Mouse (Mus musculus): ENCODE results near the gene Rtn4. TPM values are rescaled to one million over a fixed set of nuclear protein-coding genes. Genes with fewer than 3 reads are reported as not detected.

The Rtn4 gene
- polyA plus RNA-seq, 1 experiment = 773 TPM

DNA sequence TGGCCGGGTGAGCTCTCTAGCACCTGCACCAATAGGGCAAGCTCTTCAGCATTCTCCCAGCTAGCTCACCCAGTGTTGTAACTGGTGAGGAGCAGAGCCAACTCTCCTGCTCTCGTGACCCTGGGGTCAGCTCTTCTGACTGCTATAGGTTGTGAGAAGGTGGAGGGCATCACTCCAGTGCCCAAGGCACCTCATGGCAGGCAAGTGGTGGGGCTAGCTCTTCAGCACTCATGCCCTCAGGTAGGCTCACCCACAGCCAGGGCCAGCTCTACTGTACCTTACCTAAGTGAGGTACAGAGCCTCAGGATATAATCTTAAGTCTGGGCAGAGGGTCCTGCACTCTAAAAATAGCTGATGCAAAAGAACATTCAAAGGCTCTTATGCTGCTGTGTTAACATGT lies 47.0 kb downstream of the Rtn4 start:
- TF ChIP-seq POLR2A (IDR thresholded peaks at IDR 0.05; ENCODE audit: low read depth, low read length) (no peak), CTCF (IDR thresholded peaks at IDR 0.05; ENCODE audit: borderline replicate concordance, insufficient read depth, low read length) (no peak)
- Histone ChIP-seq H3K4me1 (ENCODE audit: control insufficient read depth, insufficient read depth, low read length) (peaks cover 4% of the 10 kb centered on the region), H3K27ac (ENCODE audit: insufficient read depth, low read length) (no peak overlapping the region)

GRCm38 (mm10) chr11:29744760-29745430 lies 52.1 kb downstream of the Rtn4 start:
- no peaks in the 10 kb centered on the region for H3K4me1 ChIP-seq (ENCODE audit: control insufficient read depth, insufficient read depth, low read length)
- no peak overlapping the region for H3K27ac ChIP-seq (ENCODE audit: insufficient read depth, low read length)
- TF ChIP-seq POLR2A (IDR thresholded peaks at IDR 0.05; ENCODE audit: low read depth, low read length) (no peak), CTCF (IDR thresholded peaks at IDR 0.05; ENCODE audit: borderline replicate concordance, insufficient read depth, low read length) (no peak)
- H3K4me3 ChIP-seq (ENCODE audit: insufficient read depth, low read length) = no peak overlapping the region

More for the DNA sequence above, 47.0 kb downstream of the Rtn4 start:
- no peak overlapping the region for H3K4me3 ChIP-seq (ENCODE audit: insufficient read depth, low read length)

GRCm38 (mm10) chr11:29745513-29745912 lies 52.8 kb downstream of the Rtn4 start:
- TF ChIP-seq POLR2A (IDR thresholded peaks at IDR 0.05; ENCODE audit: low read depth, low read length) = no peak
- TF ChIP-seq CTCF (IDR thresholded peaks at IDR 0.05; ENCODE audit: borderline replicate concordance, insufficient read depth, low read length) = no peak
- Histone ChIP-seq H3K4me3 (ENCODE audit: insufficient read depth, low read length) (no peak overlapping the region), H3K27ac (ENCODE audit: insufficient read depth, low read length) (no peak overlapping the region), H3K4me1 (ENCODE audit: control insufficient read depth, insufficient read depth, low read length) (no peaks in the 10 kb centered on the region)

- TF ChIP-seq CTCF (IDR thresholded peaks at IDR 0.05; ENCODE audit: borderline replicate concordance, insufficient read depth, low read length) (no peak), POLR2A (IDR thresholded peaks at IDR 0.05; ENCODE audit: low read depth, low read length) (no peak)
- Histone ChIP-seq H3K27ac (ENCODE audit: insufficient read depth, low read length) (no peak overlapping the region), H3K4me3 (ENCODE audit: insufficient read depth, low read length) (no peak overlapping the region), H3K4me1 (ENCODE audit: control insufficient read depth, insufficient read depth, low read length) (no peaks in the 10 kb centered on the region)
Measured at GRCm38 (mm10) chr11:29746203-29746602, 53.5 kb downstream of the Rtn4 start.

- H3K4me1 ChIP-seq (ENCODE audit: control insufficient read depth, insufficient read depth, low read length) = no peaks in the 10 kb centered on the region
- no peak overlapping the region for H3K27ac ChIP-seq (ENCODE audit: insufficient read depth, low read length)
- no peak overlapping the region for H3K4me3 ChIP-seq (ENCODE audit: insufficient read depth, low read length)
- TF ChIP-seq POLR2A (IDR thresholded peaks at IDR 0.05; ENCODE audit: low read depth, low read length) (no peak), CTCF (IDR thresholded peaks at IDR 0.05; ENCODE audit: borderline replicate concordance, insufficient read depth, low read length) (no peak)
Measured at GRCm38 (mm10) chr11:29747365-29747764, 54.6 kb downstream of the Rtn4 start.

DNA sequence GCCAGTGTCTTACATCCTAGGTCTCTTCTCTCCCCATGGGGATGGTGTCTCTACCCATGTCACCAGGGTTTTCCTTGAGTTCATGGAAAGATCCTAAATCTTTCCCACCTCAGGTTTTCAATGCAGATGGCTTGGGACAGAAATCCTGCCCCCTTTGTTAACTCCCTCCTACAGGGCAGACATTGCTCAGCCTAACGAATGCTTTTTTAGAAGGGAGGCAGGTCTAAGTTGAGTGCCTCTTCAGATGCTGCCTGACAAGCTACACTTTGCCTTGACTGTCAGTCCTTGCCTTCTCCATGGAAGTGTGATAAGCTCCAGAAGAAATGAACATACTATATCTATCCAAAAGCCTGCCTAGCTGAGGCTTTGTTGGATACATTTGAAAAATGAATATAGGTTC lies 55.1 kb downstream of the Rtn4 start:
- TF ChIP-seq CTCF (IDR thresholded peaks at IDR 0.05; ENCODE audit: borderline replicate concordance, insufficient read depth, low read length) = no peak
- Histone ChIP-seq H3K4me3 (ENCODE audit: insufficient read depth, low read length) (no peak overlapping the region), H3K27ac (ENCODE audit: insufficient read depth, low read length) (no peak overlapping the region), H3K4me1 (ENCODE audit: control insufficient read depth, insufficient read depth, low read length) (no peaks in the 10 kb centered on the region)

DNA sequence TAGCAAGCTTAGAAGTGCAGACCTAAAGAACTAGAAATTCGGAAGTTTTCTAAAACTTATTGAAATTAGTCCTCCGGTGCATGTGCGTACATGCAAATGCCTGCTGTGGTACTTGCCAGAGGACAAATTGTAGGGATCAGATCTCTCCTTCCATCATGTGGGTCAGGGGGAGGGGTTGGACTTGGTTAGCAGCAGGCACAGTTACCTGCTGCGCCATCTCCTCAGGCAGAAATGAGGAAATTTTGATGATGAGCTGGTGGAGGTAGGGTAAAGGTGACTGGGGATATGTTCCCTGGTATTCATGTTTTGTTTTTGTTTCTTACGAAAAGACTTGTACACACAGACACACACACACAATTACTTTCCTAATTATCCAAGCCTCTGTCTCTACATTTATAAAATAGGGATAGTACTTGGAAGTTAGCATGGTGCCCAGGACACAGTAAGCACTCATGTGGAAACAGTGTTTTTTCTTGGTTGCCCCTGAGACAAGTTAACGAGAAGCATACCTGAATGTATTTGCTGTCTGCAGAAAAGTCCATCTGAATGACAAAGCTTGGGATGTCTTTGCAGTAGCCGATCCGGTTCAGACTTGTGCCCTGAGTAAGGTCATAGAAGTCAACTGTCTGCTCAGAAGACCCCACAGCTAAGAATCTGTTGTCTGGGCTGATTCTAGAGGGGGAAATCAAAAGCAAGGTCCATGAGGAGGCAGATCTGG lies 56.2 kb downstream of the Rtn4 start:
- H3K4me3 ChIP-seq (ENCODE audit: insufficient read depth, low read length) = no peak overlapping the region
- no peak overlapping the region for H3K27ac ChIP-seq (ENCODE audit: insufficient read depth, low read length)
- no peaks in the 10 kb centered on the region for H3K4me1 ChIP-seq (ENCODE audit: control insufficient read depth, insufficient read depth, low read length)
- TF ChIP-seq CTCF (IDR thresholded peaks at IDR 0.05; ENCODE audit: borderline replicate concordance, insufficient read depth, low read length) = no peak
- no peak for TF ChIP-seq POLR2A (IDR thresholded peaks at IDR 0.05; ENCODE audit: low read depth, low read length)

DNA sequence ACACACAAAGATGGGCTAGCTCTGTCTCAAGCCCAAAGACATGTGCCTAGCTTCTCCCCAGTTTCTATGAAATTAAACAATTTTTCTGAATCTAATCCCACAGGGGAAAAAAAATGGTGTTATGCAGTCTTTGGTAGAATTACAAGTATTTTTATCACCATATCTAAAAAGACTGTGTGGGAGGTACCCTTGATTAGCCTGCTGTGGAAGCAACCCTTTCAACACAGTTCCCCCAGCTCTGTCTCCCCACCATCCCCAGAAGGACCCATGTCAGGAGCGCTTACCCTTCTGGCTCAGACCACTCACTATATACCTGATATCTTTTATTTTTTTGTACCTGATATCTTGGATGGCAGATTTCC lies 56.7 kb downstream of the Rtn4 start:
- TF ChIP-seq CTCF (IDR thresholded peaks at IDR 0.05; ENCODE audit: borderline replicate concordance, insufficient read depth, low read length) (no peak), POLR2A (IDR thresholded peaks at IDR 0.05; ENCODE audit: low read depth, low read length) (no peak)

DNA sequence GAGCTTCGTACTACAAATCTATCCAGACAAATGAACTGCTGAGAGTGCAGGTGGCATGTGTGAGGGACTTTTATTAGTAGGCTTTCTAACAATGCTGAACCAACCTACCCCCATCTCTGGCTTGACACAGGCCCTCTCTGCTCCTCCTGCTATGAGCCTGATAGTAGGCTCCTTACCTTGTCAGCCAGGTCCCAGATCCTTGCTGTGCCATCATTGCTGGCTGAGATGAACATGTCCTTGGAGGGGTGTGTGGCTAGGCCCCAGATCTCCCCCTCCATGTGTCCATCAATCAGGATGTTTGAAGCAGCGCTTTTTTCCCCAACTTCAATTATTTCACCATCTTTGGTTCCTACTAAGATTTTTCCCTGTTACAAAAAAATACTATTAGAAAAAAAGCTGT lies 58.3 kb downstream of the Rtn4 start:
- TF ChIP-seq POLR2A (IDR thresholded peaks at IDR 0.05; ENCODE audit: low read depth, low read length) (no peak), CTCF (IDR thresholded peaks at IDR 0.05; ENCODE audit: borderline replicate concordance, insufficient read depth, low read length) (no peak)
- Histone ChIP-seq H3K27ac (ENCODE audit: insufficient read depth, low read length) (no peak overlapping the region), H3K4me1 (ENCODE audit: control insufficient read depth, insufficient read depth, low read length) (no peaks in the 10 kb centered on the region), H3K4me3 (ENCODE audit: insufficient read depth, low read length) (no peak overlapping the region)

More for the DNA sequence above, 56.7 kb downstream of the Rtn4 start:
- H3K4me3 ChIP-seq (ENCODE audit: insufficient read depth, low read length) = no peak overlapping the region
- no peak overlapping the region for H3K27ac ChIP-seq (ENCODE audit: insufficient read depth, low read length)
- H3K4me1 ChIP-seq (ENCODE audit: control insufficient read depth, insufficient read depth, low read length) = no peaks in the 10 kb centered on the region
